Mouse (Mus musculus) MEL (cell line): ENCODE measurements around the gene Gdf7. TPM values are rescaled to one million over a fixed set of nuclear protein-coding genes. Genes with fewer than 3 reads are reported as not detected.

ENCODE experiments used
- DNase-seq: peaks from one replicate; pipeline ENCODE4 v3.0.0; 2011; ENCODE audit warnings: low read depth, low spot score
- H3K27ac ChIP-seq: 2 replicates; pipeline ENCODE4 v1.5.1; 2012; ENCODE audit warnings: low read depth, mild to moderate bottlenecking, control low read depth, low read length, moderate library complexity; ENCODE audit not compliant: control insufficient read depth
- H3K27me3 ChIP-seq, 2 experiments: fragments of 150-350 bp in 1 of 2; sonication (generic) in 1 of 2; 2 replicates each; pipeline ENCODE4 v1.6.1; 2012; ENCODE audit warnings: low read length in 2 of 2, mild to moderate bottlenecking in 2 of 2, improper control_type of control experiment in 1 of 2, moderate library complexity in 1 of 2; ENCODE audit not compliant: insufficient read depth in 2 of 2, control insufficient read depth in 1 of 2
- H3K36me3 ChIP-seq, 2 experiments: 2 replicates each; pipeline ENCODE4 v1.6.1; 2012 to 2014; ENCODE audit warnings: low read length in 2 of 2, improper control_type of control experiment in 1 of 2, inconsistent platforms in 1 of 2, mild to moderate bottlenecking in 1 of 2; ENCODE audit not compliant: insufficient read depth in 2 of 2, control insufficient read depth in 1 of 2
- H3K4me1 ChIP-seq, 2 experiments: fragments of 150-350 bp in 1 of 2; sonication (generic) in 1 of 2; 2 replicates each; pipeline ENCODE4 v1.6.1; 2012; ENCODE audit warnings: low read length in 2 of 2, improper control_type of control experiment in 1 of 2, mild to moderate bottlenecking in 1 of 2; ENCODE audit not compliant: insufficient read depth in 2 of 2, control insufficient read depth in 1 of 2
- H3K4me3 ChIP-seq, 2 experiments: fragments of 150-350 bp in 1 of 2; sonication (generic) in 1 of 2; 2 replicates each; pipeline ENCODE4 v1.5.1; 2012; ENCODE audit warnings: low read depth in 2 of 2, low read length in 2 of 2, mild to moderate bottlenecking in 2 of 2, moderate library complexity in 2 of 2, control low read depth in 1 of 2, improper control_type of control experiment in 1 of 2; ENCODE audit not compliant: control insufficient read depth in 1 of 2, insufficient read depth in 1 of 2
- H3K79me2 ChIP-seq: 2 replicates; pipeline ENCODE4 v1.6.1; 2012; ENCODE audit warnings: mild to moderate bottlenecking, low read length, moderate library complexity; ENCODE audit not compliant: control insufficient read depth, poor library complexity, insufficient read depth
- H3K9ac ChIP-seq: 2 replicates; pipeline ENCODE4 v1.6.1; 2012; ENCODE audit warnings: low read depth, mild to moderate bottlenecking, control low read depth, low read length, moderate library complexity; ENCODE audit not compliant: control insufficient read depth, poor library complexity, severe bottlenecking
- H3K9me3 ChIP-seq: fragments of 150-350 bp; sonication (generic); replicated peaks from 2 replicates; pipeline ENCODE4 v1.6.1; 2012; ENCODE audit warnings: mild to moderate bottlenecking, low read length, improper control_type of control experiment, moderate library complexity; ENCODE audit not compliant: insufficient read depth
- BHLHE40 ChIP-seq: IDR thresholded peaks from 2 replicates; pipeline ENCODE4 v1.6.1; 2012; ENCODE audit warnings: low read depth, mild to moderate bottlenecking, inconsistent platforms, low read length, improper control_type of control experiment, borderline replicate concordance
- CHD2 ChIP-seq: IDR thresholded peaks from 2 replicates; pipeline ENCODE4 v1.6.1; 2011; ENCODE audit warnings: low read length, improper control_type of control experiment
- MAFK ChIP-seq: IDR thresholded peaks from 2 replicates; pipeline ENCODE4 v1.6.1; 2011; ENCODE audit warnings: low read depth, mild to moderate bottlenecking, low read length, improper control_type of control experiment, borderline replicate concordance
- MAX ChIP-seq: IDR thresholded peaks from 2 replicates; pipeline ENCODE4 v1.6.1; 2011; ENCODE audit warnings: low read length, improper control_type of control experiment
- MAZ ChIP-seq: IDR thresholded peaks from 2 replicates; pipeline ENCODE4 v1.6.1; 2012; ENCODE audit warnings: low read depth, mild to moderate bottlenecking, inconsistent platforms, low read length, improper control_type of control experiment
- MEF2A ChIP-seq: IDR thresholded peaks from 2 replicates; pipeline ENCODE4 v1.6.1; 2014; ENCODE audit warnings: low read depth, mild to moderate bottlenecking, inconsistent platforms, low read length, improper control_type of control experiment; ENCODE audit not compliant: poor library complexity, insufficient replicate concordance, severe bottlenecking; ENCODE audit errors: extremely low read depth
- MXI1 ChIP-seq: IDR thresholded peaks from 2 replicates; pipeline ENCODE4 v1.6.1; 2011; ENCODE audit warnings: mild to moderate bottlenecking, low read depth, low read length, improper control_type of control experiment
- MYC ChIP-seq: IDR thresholded peaks from 2 replicates; pipeline ENCODE4 v1.6.1; 2011; ENCODE audit warnings: low read depth, mild to moderate bottlenecking, low read length, improper control_type of control experiment, moderate library complexity
- NELFE ChIP-seq: IDR thresholded peaks from 2 replicates; pipeline ENCODE4 v1.6.1; 2011; ENCODE audit warnings: low read depth, low read length, improper control_type of control experiment
- NRF1 ChIP-seq: IDR thresholded peaks from 2 replicates; pipeline ENCODE4 v1.6.1; 2014; ENCODE audit warnings: low read depth, mild to moderate bottlenecking, inconsistent platforms, low read length, improper control_type of control experiment, moderate library complexity; ENCODE audit not compliant: poor library complexity, insufficient read depth, severe bottlenecking
- POLR2AphosphoS2 ChIP-seq: IDR thresholded peaks from 2 replicates; pipeline ENCODE4 v1.6.1; 2011; ENCODE audit warnings: low read length, improper control_type of control experiment
- RCOR1 ChIP-seq: IDR thresholded peaks from 2 replicates; pipeline ENCODE4 v1.6.1; 2012; ENCODE audit warnings: low read depth, mild to moderate bottlenecking, inconsistent platforms, low read length, improper control_type of control experiment
- SIN3A ChIP-seq: IDR thresholded peaks from 2 replicates; pipeline ENCODE4 v1.6.1; 2012; ENCODE audit warnings: low read length, improper control_type of control experiment, inconsistent platforms
- TAL1 ChIP-seq: IDR thresholded peaks from 2 replicates; pipeline ENCODE4 v1.6.1; 2012; ENCODE audit warnings: mild to moderate bottlenecking, inconsistent platforms, low read length, moderate library complexity, mixed read lengths
- USF1 ChIP-seq: IDR thresholded peaks from 2 replicates; pipeline ENCODE4 v1.6.1; 2014; ENCODE audit warnings: low read depth, mild to moderate bottlenecking, inconsistent platforms, low read length, improper control_type of control experiment, moderate library complexity
- USF2 ChIP-seq, 2 experiments: IDR thresholded peaks; 2 replicates each; pipeline ENCODE4 v1.6.1; 2011 to 2012; ENCODE audit warnings: improper control_type of control experiment in 2 of 2, low read length in 2 of 2, borderline replicate concordance in 1 of 2, inconsistent platforms in 1 of 2, low read depth in 1 of 2, mild to moderate bottlenecking in 1 of 2; ENCODE audit not compliant: insufficient read depth in 1 of 2
- ZC3H11A ChIP-seq: IDR thresholded peaks from 2 replicates; pipeline ENCODE4 v1.6.1; 2012; ENCODE audit warnings: low read depth, mild to moderate bottlenecking, inconsistent platforms, low read length, improper control_type of control experiment
- ZMIZ1 ChIP-seq: IDR thresholded peaks from 2 replicates; pipeline ENCODE4 v1.6.1; 2012; ENCODE audit warnings: low read depth, mild to moderate bottlenecking, inconsistent platforms, low read length, improper control_type of control experiment, moderate library complexity
- ZNF384 ChIP-seq: IDR thresholded peaks from 2 replicates; pipeline ENCODE4 v1.6.1; 2012; ENCODE audit warnings: low read depth, mild to moderate bottlenecking, inconsistent platforms, low read length, improper control_type of control experiment
- polyA plus RNA-seq, 2 experiments: library from polyadenylated mRNA; stranded (reverse) in 1 of 2; unstranded in 1 of 2; fragments of >175 nt in 1 of 2; fragments of >200 nt in 1 of 2; gene quantifications; 2 replicates each; pipeline versions ENCODE4 v1.2.1 to v1.2.4; 2012; ENCODE audit warnings: low replicate concordance in 2 of 2, low read depth in 1 of 2; ENCODE audit not compliant: insufficient read length in 2 of 2, insufficient read depth in 1 of 2, missing spikeins in 1 of 2
- total RNA-seq: library from RNA; depleted of rRNA; stranded (reverse); fragments of 300-350 nt; gene quantifications from 2 replicates; pipeline ENCODE4 v1.2.3, GENCODE M21; 2012

The Gdf7 gene
- total and polyA plus RNA-seq, 3 experiments, result not detected

DNA sequence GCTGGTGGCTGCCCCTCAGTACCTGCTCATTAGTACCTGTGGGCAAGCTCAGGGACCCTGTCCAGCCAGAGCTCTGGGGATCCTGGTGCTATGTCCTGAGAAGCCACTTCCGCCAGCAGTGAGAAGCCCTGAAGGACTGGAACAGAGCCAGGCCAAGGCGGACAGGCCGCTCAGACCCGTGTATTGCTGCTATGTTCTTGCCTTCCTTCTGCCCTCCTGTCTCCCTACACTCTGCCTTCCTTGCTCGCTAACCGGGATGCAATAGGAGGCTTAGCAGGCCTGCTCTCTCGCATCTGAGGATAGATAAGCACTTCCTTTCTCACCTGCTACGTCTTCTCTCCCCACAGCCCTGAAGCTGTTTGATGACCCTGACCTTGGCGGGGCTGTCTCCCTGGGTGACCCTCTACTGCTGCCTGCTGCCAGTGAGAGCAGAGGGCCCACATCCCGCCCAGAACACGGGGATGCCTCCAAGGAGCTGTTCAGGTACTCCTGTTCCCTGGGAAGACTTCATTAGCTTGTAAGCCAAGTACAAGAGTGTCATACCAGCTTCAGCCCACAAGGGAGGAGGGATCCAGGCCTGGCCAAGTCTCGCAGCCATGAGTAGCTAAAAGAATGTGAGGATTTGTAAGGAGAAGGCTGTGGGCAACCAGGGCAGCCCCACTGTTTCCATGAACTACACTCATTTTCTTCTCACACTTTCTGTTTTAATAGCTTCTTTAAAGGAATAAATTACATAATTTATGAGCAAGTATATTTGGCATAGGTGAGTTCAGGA, 35.7 kb upstream of the Gdf7 start:
- no peaks in the 10 kb centered on the region for H3K4me1 ChIP-seq
- no peak overlapping the region for H3K27ac ChIP-seq
- H3K4me3 ChIP-seq, result no peak overlapping the region
- H3K9ac ChIP-seq, result no peak overlapping the region
- DNase-seq, result no peak
- H3K9me3 ChIP-seq, result no peaks in the 10 kb centered on the region
- H3K79me2 ChIP-seq, result no peaks in the 10 kb centered on the region
- no peaks in the 10 kb centered on the region for H3K27me3 ChIP-seq
- no peaks in the 10 kb centered on the region for H3K36me3 ChIP-seq
- TF ChIP-seq MYC (no peak), ZNF384 (no peak), USF1 (no peak), MAZ (no peak), MAX (no peak), NRF1 (no peak), NELFE (no peak), MAFK (no peak), ZC3H11A (no peak), CHD2 (no peak), TAL1 (no peak), RCOR1 (no peak), ZMIZ1 (no peak), SIN3A (no peak), MXI1 (no peak)

GRCm38 (mm10) chr12:8336601-8337285, 35.0 kb upstream of the Gdf7 start:
- no peak overlapping the region for H3K27ac ChIP-seq
- H3K36me3 ChIP-seq, result no peaks in the 10 kb centered on the region
- H3K27me3 ChIP-seq, result no peaks in the 10 kb centered on the region
- H3K9me3 ChIP-seq, result no peaks in the 10 kb centered on the region
- TF ChIP-seq MAX (no peak), CHD2 (no peak), MEF2A (no peak), USF2 (IDR thresholded peaks at IDR 0.05; ENCODE audit: borderline replicate concordance in 1 of 2, insufficient read depth in 1 of 2, low read depth in 1 of 2, low read length in 2 of 2) (no peak), USF1 (no peak), BHLHE40 (no peak), RCOR1 (no peak), POLR2AphosphoS2 (no peak)
- no peak overlapping the region for H3K4me3 ChIP-seq
- no peaks in the 10 kb centered on the region for H3K4me1 ChIP-seq
- no peak for DNase-seq
- no peaks in the 10 kb centered on the region for H3K79me2 ChIP-seq
- H3K9ac ChIP-seq, result no peak overlapping the region
